ENCODE assay signal across 24 mouse cellular contexts in genomic region chr13:53163060-53163459, GRCm38 (mm10).
DNase-seq lines count a peak whose midpoint lies in the region; ATAC-seq and TF ChIP-seq lines count a peak whose summit lies in the region.
"Had no signal": no experiment of that assay in that cellular context is flagged by ENCODE, and none has a peak within 500 bp of the region (broad histone marks: within the 10 kb centered on the region; RNA-seq: fewer than 3 reads in every experiment).

No protein-coding gene starts in this region.

- no peak for TF ChIP-seq CTCF in intestine, postnatal 0 days (IDR thresholded peaks at IDR 0.05; ENCODE audit: low read depth)
- no peak for TF ChIP-seq CTCF in lung, embryonic 14.5 days (IDR thresholded peaks at IDR 0.05; ENCODE audit: low read depth)

- no peak overlapping the region for H3K9ac ChIP-seq in intestine, embryonic 14.5 days (ENCODE audit: low read length)
- no peak overlapping the region for H3K9ac ChIP-seq in intestine, postnatal 0 days (ENCODE audit: low read depth, low read length)
- H3K9ac ChIP-seq in lung, embryonic 14.5 days: no peak overlapping the region
- no peak overlapping the region for H3K9ac ChIP-seq in intestine, embryonic 16.5 days (ENCODE audit: low read depth, low read length)
- H3K9ac ChIP-seq in stomach, embryonic 16.5 days (ENCODE audit: low read length): no peak overlapping the region
- H3K9ac ChIP-seq: embryonic facial prominence, embryonic 15.5 days; forebrain, embryonic 13.5 days; hindbrain, embryonic 12.5 days; limb, embryonic 13.5 days; liver, embryonic 12.5 days; liver, postnatal 0 days; midbrain, embryonic 15.5 days; neural tube, embryonic 15.5 days had no signal

- no peak for DNase-seq in intestine, embryonic 14.5 days (ENCODE audit: low spot score)
- peak; percentile 64 for DNase-seq in lung, embryonic 14.5 days
- no peak for DNase-seq in lung, adult 18-20 months
- DNase-seq: cerebellum, adult 8-10 months; cerebellum, postnatal 25 days; gastrocnemius, postnatal 14 days; heart, postnatal 36 days; liver, postnatal 0 days; retina, postnatal 1 day; right cerebral cortex, postnatal 14 days had no signal

- WGBS in intestine, embryonic 14.5 days: 45% methylated on average over 8 of the region's 8 CpGs
- 52% methylated on average over 8 of the region's 8 CpGs for WGBS in intestine, postnatal 0 days
- WGBS in lung, embryonic 14.5 days: 29% methylated on average over 8 of the region's 8 CpGs
- 47% methylated on average over 8 of the region's 8 CpGs for WGBS in intestine, embryonic 16.5 days
- 39% methylated on average over 8 of the region's 8 CpGs for WGBS in stomach, embryonic 16.5 days

- ATAC-seq in intestine, embryonic 14.5 days (replicated peaks; ENCODE audit: low FRiP score, low TSS enrichment, low read depth): no peak
- no peak for ATAC-seq in intestine, postnatal 0 days
- ATAC-seq in lung, embryonic 14.5 days (ENCODE audit: insufficient read depth): peak; percentile 45; the same call in 1 of the 2 replicates
- ATAC-seq in intestine, embryonic 16.5 days: no peak
- ATAC-seq in stomach, embryonic 16.5 days (ENCODE audit: insufficient read depth, low FRiP score): no peak; the same call in 1 of the 2 replicates
- ATAC-seq in megakaryocyte progenitor cell, adult 5-6 weeks (replicated peaks; ENCODE audit: poor library complexity): no peak
- ATAC-seq: forebrain, embryonic 13.5 days; liver, embryonic 12.5 days; liver, postnatal 0 days; midbrain, embryonic 15.5 days; Patski had no signal

- H3K36me3 ChIP-seq in intestine, embryonic 14.5 days (ENCODE audit: control insufficient read depth, insufficient read depth, low read length): no peaks in the 10 kb centered on the region
- no peaks in the 10 kb centered on the region for H3K36me3 ChIP-seq in intestine, postnatal 0 days (ENCODE audit: control insufficient read depth, insufficient read depth)
- H3K36me3 ChIP-seq in lung, embryonic 14.5 days (ENCODE audit: insufficient read depth): no peaks in the 10 kb centered on the region
- no peaks in the 10 kb centered on the region for H3K36me3 ChIP-seq in intestine, embryonic 16.5 days (ENCODE audit: control insufficient read depth, insufficient read depth, low read length)
- H3K36me3 ChIP-seq in stomach, embryonic 16.5 days (ENCODE audit: control insufficient read depth, insufficient read depth, low read length): no peaks in the 10 kb centered on the region
- H3K36me3 ChIP-seq: embryonic facial prominence, embryonic 10.5 days; embryonic facial prominence, embryonic 15.5 days; hindbrain, embryonic 12.5 days; limb, embryonic 13.5 days; liver, embryonic 12.5 days; midbrain, embryonic 10.5 days; midbrain, embryonic 15.5 days; neural tube, embryonic 15.5 days had no signal

- H3K27me3 ChIP-seq in intestine, embryonic 14.5 days (replicated peaks; ENCODE audit: control insufficient read depth, insufficient read depth, low read length): no peaks in the 10 kb centered on the region
- no peaks in the 10 kb centered on the region for H3K27me3 ChIP-seq in intestine, postnatal 0 days (replicated peaks; ENCODE audit: control insufficient read depth, insufficient read depth, low read length)
- no peaks in the 10 kb centered on the region for H3K27me3 ChIP-seq in lung, embryonic 14.5 days (ENCODE audit: insufficient read depth, low read length)
- H3K27me3 ChIP-seq in intestine, embryonic 16.5 days (replicated peaks; ENCODE audit: control insufficient read depth, insufficient read depth, low read length): no peaks in the 10 kb centered on the region
- no peaks in the 10 kb centered on the region for H3K27me3 ChIP-seq in stomach, embryonic 16.5 days (ENCODE audit: control insufficient read depth, insufficient read depth, low read length)
- H3K27me3 ChIP-seq: embryonic facial prominence, embryonic 15.5 days; forebrain, embryonic 13.5 days; hindbrain, embryonic 12.5 days; limb, embryonic 13.5 days; liver, embryonic 12.5 days; midbrain, embryonic 15.5 days; neural tube, embryonic 15.5 days had no signal

- H3K4me2 ChIP-seq in intestine, embryonic 14.5 days (ENCODE audit: low read length): no peak overlapping the region
- no peak overlapping the region for H3K4me2 ChIP-seq in intestine, postnatal 0 days (replicated peaks; ENCODE audit: low read depth)
- peak overlapping the region; percentile 27; the same call in 1 of the 2 replicates for H3K4me2 ChIP-seq in lung, embryonic 14.5 days
- no peak overlapping the region for H3K4me2 ChIP-seq in intestine, embryonic 16.5 days (ENCODE audit: low read depth, low read length)
- no peak overlapping the region for H3K4me2 ChIP-seq in stomach, embryonic 16.5 days (ENCODE audit: low read depth, low read length)
- H3K4me2 ChIP-seq: embryonic facial prominence, embryonic 15.5 days; forebrain, embryonic 13.5 days; hindbrain, embryonic 12.5 days; liver, embryonic 12.5 days; midbrain, embryonic 15.5 days; neural tube, embryonic 15.5 days had no signal

- peak overlapping the region; percentile 27; the same call in 1 of the 2 replicates for H3K27ac ChIP-seq in intestine, embryonic 14.5 days (ENCODE audit: low read depth)
- no peak overlapping the region for H3K27ac ChIP-seq in intestine, postnatal 0 days (ENCODE audit: low read depth, low read length)
- no peak overlapping the region for H3K27ac ChIP-seq in lung, embryonic 14.5 days (ENCODE audit: low read depth)
- peak overlapping the region; percentile 25; the same call in 1 of the 2 replicates for H3K27ac ChIP-seq in intestine, embryonic 16.5 days (ENCODE audit: low read length)
- peak overlapping the region; percentile 4; the same call in 1 of the 2 replicates for H3K27ac ChIP-seq in stomach, embryonic 16.5 days (ENCODE audit: low read length)
- H3K27ac ChIP-seq: embryonic facial prominence, embryonic 10.5 days; embryonic facial prominence, embryonic 15.5 days; forebrain, embryonic 13.5 days; hindbrain, embryonic 12.5 days; limb, embryonic 13.5 days; liver, embryonic 12.5 days; midbrain, embryonic 10.5 days; midbrain, embryonic 15.5 days; neural tube, embryonic 15.5 days had no signal

- H3K4me1 ChIP-seq in intestine, embryonic 14.5 days (replicated peaks; ENCODE audit: control insufficient read depth, insufficient read depth, low read length): peaks cover 49% of the 10 kb centered on the region
- H3K4me1 ChIP-seq in intestine, postnatal 0 days (replicated peaks; ENCODE audit: control insufficient read depth, insufficient read depth, low read length): peaks cover 2% of the 10 kb centered on the region; the same call in 1 of the 2 replicates
- peaks cover 20% of the 10 kb centered on the region for H3K4me1 ChIP-seq in lung, embryonic 14.5 days (ENCODE audit: insufficient read depth)
- peaks cover 28% of the 10 kb centered on the region for H3K4me1 ChIP-seq in intestine, embryonic 16.5 days (ENCODE audit: control insufficient read depth, insufficient read depth, low read length)
- H3K4me1 ChIP-seq in stomach, embryonic 16.5 days (ENCODE audit: control insufficient read depth, insufficient read depth, low read length): peaks cover 32% of the 10 kb centered on the region
- H3K4me1 ChIP-seq: liver, embryonic 12.5 days; midbrain, embryonic 15.5 days had no signal

- H3K9me3 ChIP-seq in intestine, embryonic 14.5 days (ENCODE audit: control insufficient read depth, low read length): no peaks in the 10 kb centered on the region
- H3K9me3 ChIP-seq in intestine, postnatal 0 days (ENCODE audit: control insufficient read depth): no peaks in the 10 kb centered on the region
- peaks cover 6% of the 10 kb centered on the region; the same call in 1 of the 2 replicates for H3K9me3 ChIP-seq in lung, embryonic 14.5 days (ENCODE audit: low read depth, low read length)
- H3K9me3 ChIP-seq in intestine, embryonic 16.5 days (ENCODE audit: control insufficient read depth, low read length): no peaks in the 10 kb centered on the region
- H3K9me3 ChIP-seq in stomach, embryonic 16.5 days (replicated peaks; ENCODE audit: control insufficient read depth, low read length): no peaks in the 10 kb centered on the region
- H3K9me3 ChIP-seq: embryonic facial prominence, embryonic 10.5 days; embryonic facial prominence, embryonic 15.5 days; forebrain, embryonic 13.5 days; hindbrain, embryonic 12.5 days; limb, embryonic 13.5 days; liver, embryonic 12.5 days; midbrain, embryonic 10.5 days; midbrain, embryonic 15.5 days; neural tube, embryonic 15.5 days had no signal

- no peak overlapping the region for H3K4me3 ChIP-seq in intestine, embryonic 14.5 days (ENCODE audit: low read depth, low read length)
- no peak overlapping the region for H3K4me3 ChIP-seq in intestine, postnatal 0 days (ENCODE audit: low read depth, low read length)
- no peak overlapping the region for H3K4me3 ChIP-seq in lung, embryonic 14.5 days (ENCODE audit: low read depth, low read length)
- H3K4me3 ChIP-seq in intestine, embryonic 16.5 days (ENCODE audit: low read length): no peak overlapping the region
- no peak overlapping the region for H3K4me3 ChIP-seq in stomach, embryonic 16.5 days (replicated peaks; ENCODE audit: low read length)
- H3K4me3 ChIP-seq: embryonic facial prominence, embryonic 10.5 days; embryonic facial prominence, embryonic 15.5 days; forebrain, embryonic 13.5 days; hindbrain, embryonic 12.5 days; limb, embryonic 13.5 days; liver, embryonic 12.5 days; midbrain, embryonic 10.5 days; midbrain, embryonic 15.5 days; neural tube, embryonic 15.5 days had no signal

Comparison
In these comparisons a context has a peak if more than half of its experiments do, and no peak if none do; other contexts are left out.
1. H3K27ac ChIP-seq: peak in intestine, embryonic 14.5 days (single experiment), intestine, embryonic 16.5 days (single experiment) and stomach, embryonic 16.5 days (single experiment); none in intestine, postnatal 0 days (single experiment) and lung, embryonic 14.5 days (single experiment).